Mouse (Mus musculus): ENCODE measurements at regions not wholly inside any gene's neighbourhood (a gene's known extent, or its start where the extent isn't known, plus 50 kb on each side); places are given as distances from the start of the nearest gene placed in this dataset.

DNA sequence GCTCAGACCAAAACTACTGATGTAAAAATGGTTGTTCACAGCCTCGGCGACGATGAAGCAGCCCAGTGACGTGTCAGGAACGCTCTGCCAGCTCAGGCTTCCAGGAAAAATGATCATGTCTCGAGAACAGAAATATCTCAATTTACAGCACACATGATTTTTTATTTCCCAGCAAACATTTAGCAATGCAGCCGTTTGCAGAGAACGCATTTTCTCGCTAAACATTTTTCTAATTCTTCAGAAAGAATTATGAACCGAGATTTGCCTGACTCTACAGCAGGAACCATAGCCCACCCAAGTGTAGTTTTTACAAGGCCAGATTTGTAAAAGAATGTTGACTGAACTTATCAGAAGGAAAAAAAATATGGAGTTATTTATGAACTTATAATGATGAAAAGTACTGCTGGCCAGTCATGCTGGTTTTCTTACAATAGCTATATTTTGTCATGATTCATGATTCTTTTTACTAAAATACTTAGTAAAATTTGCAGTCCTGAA lies 380.4 kb downstream of the Etnk1 start:
- no peak for ATAC-seq

- no peak for ATAC-seq
Measured at GRCm38 (mm10) chr6:143554946-143555345, 387.9 kb downstream of the Etnk1 start.

DNA sequence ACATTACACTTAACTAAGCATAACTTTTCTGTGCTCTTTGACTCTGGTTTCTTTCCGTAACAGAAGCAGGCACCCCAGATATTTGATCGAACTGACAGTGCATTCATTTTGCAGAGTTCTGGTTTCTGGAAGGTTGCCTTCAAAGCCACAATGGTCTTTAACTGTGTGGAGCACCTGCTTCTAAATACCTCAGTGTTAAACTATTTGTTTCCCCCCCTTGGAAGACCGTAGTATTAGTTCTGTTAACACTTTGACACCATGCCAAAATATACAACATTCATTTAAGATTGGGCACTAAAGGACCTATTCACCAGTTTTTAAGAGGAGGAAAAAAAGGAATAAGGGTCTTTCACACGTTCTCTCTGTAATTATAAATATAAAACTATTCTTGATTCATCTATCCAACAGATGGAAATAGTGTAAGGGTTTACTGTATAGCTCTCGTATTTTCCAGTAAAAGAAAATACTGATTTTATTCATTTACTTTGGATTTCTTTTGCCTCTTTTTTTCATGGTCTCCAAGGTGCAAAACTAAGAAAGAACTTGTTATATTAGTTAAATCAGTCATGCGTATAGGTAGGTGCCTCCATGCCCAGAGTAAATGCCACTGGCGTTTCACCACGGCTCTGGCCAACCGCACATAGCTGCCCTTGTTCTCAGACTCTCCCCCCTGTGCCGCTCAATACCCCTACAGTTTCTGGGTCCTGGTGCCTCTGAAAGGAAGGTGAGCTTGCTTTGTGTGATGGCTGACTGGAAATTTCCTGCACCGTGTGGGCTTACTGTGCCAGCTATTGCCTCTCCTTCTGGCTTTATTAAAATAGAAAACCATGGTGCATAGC lies 391.2 kb downstream of the Etnk1 start:
- no peak for ATAC-seq

DNA sequence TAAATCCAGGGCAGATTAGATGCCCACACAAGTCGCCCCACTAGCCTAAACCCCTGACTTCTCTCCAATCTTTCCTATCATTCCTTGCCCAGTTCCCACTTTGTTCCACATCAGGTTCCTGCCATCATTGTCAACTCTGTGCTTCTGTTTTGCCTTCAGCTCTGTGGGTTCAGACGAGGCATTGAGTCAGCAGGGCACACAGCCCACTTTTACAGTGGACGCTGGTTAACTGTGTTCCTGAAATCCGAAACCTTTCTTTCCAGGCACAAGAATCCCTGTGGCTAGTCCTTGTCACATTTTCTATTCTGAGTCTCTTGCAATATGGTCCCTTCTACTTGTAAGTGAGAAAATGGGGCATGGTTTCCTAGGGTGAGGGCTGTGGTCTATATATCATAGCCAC lies 392.3 kb downstream of the Etnk1 start:
- ATAC-seq: no peak

DNA sequence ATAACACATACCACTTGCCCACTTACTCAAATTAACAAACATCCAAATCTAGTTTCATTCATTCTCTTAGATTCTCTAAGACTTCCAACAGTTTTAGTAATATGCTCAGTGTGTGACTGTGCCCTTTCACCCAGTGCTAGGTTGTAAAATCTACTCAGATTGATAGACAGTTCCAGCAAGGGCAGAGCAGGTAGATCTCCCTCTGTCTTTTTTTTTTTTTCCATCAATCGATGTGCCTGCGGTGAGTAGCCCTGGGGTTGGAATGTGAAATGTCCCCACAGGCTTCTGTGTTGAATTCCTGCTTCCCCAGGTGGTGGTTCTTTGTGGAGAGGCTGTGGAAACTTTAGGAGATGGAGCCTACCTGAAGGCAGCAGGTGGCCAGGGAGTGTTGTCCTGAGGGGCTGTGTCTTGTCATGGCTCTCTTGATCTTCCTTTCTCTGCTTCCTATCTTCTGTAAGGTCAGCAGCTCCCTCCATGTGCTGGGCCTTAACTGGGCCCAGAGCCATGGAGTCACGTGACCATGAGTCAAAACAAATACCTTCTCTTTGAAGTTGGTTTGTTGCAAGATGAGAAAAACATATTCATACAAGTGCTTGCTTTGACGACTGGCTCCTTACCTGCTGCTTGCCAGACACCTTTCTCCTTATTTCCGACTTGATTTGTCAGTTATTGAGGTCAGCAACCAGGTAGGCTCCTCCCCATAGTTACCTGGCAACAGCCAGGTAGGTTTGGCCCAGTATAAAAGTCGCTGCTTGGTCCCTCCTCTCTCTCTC lies 394.5 kb downstream of the Etnk1 start:
- no peak for ATAC-seq

DNA sequence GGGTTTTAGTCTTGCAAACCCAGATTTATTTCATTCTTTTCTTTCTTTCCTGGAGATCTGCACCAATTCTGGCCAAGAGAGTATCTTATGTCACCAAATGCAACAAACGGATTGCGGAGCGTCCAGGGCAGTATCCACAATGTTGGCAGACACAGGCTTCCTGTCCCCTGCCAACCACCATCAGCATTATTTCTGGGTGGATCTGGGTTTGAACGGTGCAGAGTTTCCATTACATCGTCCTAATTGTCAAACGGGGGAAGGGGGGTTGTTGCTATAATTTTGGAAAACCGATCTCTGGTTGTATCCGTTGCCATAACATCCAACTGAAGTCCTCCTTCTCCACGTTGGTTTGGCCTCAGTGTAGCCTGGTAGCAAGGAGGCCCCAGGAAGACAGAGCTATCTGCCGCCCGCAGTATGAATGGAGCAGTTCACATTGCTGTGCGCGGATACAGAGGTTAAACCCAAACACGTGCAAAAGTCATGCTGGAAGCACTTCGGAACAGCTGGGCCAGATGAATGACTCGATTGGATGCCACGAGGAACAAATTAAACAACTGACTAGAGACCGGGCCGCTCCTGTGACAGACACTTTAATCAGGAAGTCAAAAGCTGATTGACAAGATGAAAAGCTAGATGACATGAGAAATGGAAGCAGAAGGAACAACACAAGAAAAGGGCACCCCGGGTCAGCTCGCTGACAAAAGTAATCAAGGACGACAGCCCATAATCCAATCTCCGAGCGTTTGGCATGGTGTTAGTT lies 404.5 kb downstream of the Etnk1 start:
- ATAC-seq: no peak

DNA sequence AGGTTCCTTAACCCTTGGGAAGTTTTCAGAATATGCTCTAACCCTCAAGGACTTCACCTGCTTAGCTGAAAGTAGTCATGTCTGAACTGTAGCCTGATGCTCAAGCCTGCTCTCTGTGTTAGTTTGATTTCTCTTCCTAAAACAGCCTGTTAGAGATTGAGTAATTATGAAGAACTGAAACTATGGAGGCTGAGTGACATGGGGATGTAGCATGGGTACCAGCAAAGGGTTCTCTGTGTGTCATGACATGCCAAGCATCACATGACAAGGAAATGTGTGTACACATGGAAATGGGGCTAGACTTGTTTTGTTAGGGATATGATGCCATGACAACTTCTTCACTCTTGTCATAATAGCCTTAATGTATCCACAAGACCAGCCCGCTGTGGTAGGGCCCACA lies 412.2 kb downstream of the Etnk1 start:
- ATAC-seq: no peak

GRCm38 (mm10) chr6:143589666-143590065 lies 422.6 kb downstream of the Etnk1 start:
- no peak for ATAC-seq

DNA sequence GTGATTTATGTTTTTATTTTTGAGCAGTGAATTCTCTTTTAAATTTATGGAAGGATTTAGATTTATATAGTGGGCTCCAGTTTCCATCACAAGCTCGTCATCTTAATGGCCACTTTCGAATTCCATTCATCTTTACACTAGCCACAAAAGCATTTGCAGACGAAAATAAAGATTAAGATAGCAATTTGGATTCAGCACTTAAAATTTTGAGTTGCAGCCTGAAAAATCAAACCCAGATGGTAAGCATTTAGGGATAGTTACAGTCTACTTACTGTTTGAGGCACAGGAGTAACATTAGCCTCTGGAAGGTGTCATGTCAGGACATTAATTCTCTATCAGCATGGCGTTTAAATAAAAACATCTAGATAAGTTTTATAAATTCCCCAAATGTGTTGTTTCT lies 423.2 kb downstream of the Etnk1 start:
- no peak for ATAC-seq

DNA sequence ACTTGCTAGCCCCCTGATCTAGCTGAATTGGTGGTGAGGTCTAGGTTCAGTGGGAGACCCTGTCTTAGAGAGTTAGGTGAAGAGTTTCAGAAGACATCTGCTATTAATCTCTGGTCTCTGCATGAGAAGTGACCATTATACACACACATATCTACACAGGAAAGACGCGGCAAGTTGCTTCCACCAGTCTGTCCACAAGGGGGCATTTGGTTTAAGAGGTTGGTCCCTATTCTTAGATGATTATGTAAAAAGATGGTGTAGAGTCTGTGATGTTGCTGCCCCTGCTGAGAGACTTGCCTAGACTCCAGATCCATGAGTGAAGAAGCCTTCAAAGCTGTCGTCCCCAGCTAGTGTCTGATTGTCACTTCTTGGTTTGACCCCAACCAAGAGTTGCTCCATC lies 425.5 kb downstream of the Etnk1 start:
- ATAC-seq: no peak

- ATAC-seq: no peak
Measured at GRCm38 (mm10) chr6:143595486-143595885, 428.5 kb downstream of the Etnk1 start.

GRCm38 (mm10) chr6:143597414-143597813 lies 430.4 kb downstream of the Etnk1 start:
- no peak for ATAC-seq

DNA sequence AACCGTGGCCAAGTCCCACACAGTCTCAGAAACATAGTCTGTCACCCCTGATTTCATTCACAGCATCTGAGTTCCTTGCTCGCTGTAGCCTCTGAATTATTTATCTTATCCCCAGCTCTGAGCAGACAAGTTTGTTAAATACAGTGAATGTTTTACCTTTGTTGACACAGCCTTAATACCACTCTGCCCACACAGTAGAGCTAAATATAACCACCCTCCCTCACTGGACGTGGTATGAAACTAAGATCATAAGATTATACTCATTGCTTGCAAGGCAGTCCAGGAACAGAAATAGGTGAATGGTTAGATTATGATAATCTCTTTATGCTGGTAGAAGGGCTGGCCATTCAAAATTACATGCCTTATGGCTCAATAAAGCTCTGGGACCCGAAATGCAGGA lies 431.9 kb downstream of the Etnk1 start:
- ATAC-seq: no peak

GRCm38 (mm10) chr6:143609100-143609499 lies 442.1 kb downstream of the Etnk1 start:
- no peak for ATAC-seq

GRCm38 (mm10) chr6:143612966-143613365 lies 445.9 kb downstream of the Etnk1 start:
- no peak for ATAC-seq

DNA sequence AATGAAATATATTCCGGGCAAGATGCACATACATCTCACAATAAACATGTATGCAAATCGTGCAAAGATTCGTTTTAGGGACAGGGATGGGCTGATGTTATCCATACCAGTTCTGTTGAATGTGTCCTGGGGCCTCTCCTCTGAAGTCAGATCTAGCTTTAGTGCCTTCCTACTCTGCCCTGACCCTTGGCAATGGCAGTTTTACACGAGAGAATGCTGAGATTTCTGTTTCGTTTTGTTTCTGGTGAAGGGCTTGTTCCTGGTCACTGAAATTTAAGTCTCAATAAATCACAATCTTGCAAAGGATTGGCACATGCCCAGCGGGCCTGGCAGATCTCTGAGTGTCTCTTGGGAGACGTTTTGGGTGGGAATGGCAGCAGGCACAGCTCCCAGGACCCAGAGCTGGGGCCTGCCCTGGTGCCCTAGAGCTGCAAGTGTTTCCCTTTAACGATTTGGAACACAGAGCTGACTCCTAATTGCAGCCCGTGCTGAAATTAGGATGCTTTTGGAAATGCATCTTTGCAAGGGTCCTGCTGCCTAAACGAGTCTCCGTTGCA lies 447.5 kb downstream of the Etnk1 start:
- ATAC-seq: no peak

GRCm38 (mm10) chr6:143615361-143615760 lies 448.3 kb downstream of the Etnk1 start:
- ATAC-seq: no peak

DNA sequence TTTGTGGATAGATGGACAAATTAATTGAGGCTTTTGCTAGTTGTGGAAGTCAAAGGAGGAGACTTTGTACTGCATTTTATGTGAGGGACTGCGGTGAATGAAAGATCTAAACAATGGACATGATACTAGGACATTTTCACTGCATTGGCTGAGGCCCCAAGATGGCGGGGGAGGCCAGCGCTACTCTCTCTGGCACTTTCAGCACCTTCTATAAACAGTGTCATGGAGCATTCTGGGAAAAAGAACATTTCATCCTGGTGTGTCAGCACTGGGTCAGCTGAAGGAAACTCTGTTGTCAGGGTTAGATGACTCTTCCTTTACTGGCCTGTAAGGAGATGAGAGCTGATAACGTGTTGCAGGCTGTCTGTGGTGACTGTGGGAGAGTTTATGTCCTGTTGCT lies 449.4 kb downstream of the Etnk1 start:
- ATAC-seq: no peak

- ATAC-seq: no peak
Measured at GRCm38 (mm10) chr6:143618558-143618957, 451.5 kb downstream of the Etnk1 start.

DNA sequence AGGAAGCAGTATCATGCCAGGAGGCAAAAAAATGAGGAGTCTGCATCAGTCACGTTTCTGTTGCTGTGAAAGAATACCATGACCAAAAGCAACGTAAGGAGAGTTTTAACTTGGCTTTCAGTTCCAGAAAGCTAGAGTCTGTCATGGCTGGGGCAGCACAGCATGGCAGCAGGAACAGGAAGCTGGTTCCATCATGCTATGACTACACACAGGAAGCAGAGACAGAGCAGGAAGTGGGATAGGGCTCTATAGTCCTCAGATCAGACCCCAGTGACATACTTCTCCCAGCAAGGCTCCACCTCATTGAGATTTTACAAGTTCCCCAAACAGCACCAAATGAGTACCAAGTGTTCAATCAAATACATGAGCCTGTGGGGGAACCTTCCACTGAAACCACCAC lies 453.6 kb downstream of the Etnk1 start:
- no peak for ATAC-seq

GRCm38 (mm10) chr6:143622161-143622560 lies 455.1 kb downstream of the Etnk1 start:
- no peak for ATAC-seq

GRCm38 (mm10) chr6:143624901-143625300 lies 457.9 kb downstream of the Etnk1 start:
- no peak for ATAC-seq

DNA sequence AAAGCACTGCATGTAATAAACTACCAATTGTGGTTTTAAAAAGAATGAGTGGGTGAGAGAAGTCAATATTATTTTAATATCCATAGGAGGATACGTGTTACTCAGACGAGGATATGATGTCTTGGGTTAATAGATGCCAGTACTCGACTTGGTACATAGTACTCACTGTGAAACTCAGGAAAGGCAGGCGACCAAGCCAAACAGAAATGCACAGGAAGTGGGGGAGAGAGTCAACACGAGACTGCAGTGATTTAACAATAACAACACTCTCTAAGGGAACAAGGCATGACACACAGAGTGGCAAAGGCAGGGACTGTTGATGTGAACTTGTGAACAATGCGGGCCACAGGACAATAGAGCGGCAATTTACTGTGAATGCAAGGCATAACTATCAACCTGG lies 464.6 kb downstream of the Etnk1 start:
- ATAC-seq: peak; percentile 23
